Mouse (Mus musculus) forebrain, postnatal 0 days (tissue): ENCODE measurements around the gene Snx30. TPM values are rescaled to one million over a fixed set of nuclear protein-coding genes. Genes with fewer than 3 reads are reported as not detected.
A peak's percentile ranks its signal among the peaks of the same experiment; 100 is the strongest.

ENCODE experiments used
- ATAC-seq: fragments of 200-750 bp; cut with Nextera tagmentation; 2 replicates; pipeline ENCODE4 v1.8.0; 2017; ENCODE audit warnings: mild to moderate bottlenecking, moderate library complexity
- DNase-seq: peaks from one replicate; pipeline ENCODE4 v3.0.0-alpha.2; 2015
- H3K27ac ChIP-seq: fragments of 300-500 bp; sonication (generic); 2 replicates; pipeline ENCODE4 v1.5.1; 2014; ENCODE audit warnings: low read depth, mild to moderate bottlenecking, antibody characterized with exemption, low read length, moderate library complexity, mixed read lengths
- H3K27me3 ChIP-seq: fragments of 300-500 bp; sonication (generic); 2 replicates; pipeline ENCODE4 v1.6.1; 2014; ENCODE audit warnings: mild to moderate bottlenecking, low read length, mixed read lengths; ENCODE audit not compliant: insufficient read depth
- H3K36me3 ChIP-seq: fragments of 300-500 bp; sonication (generic); 2 replicates; pipeline ENCODE4 v1.6.1; 2014; ENCODE audit warnings: mild to moderate bottlenecking, moderate library complexity; ENCODE audit not compliant: insufficient read depth
- H3K4me1 ChIP-seq: fragments of 300-500 bp; sonication (generic); 2 replicates; pipeline ENCODE4 v1.6.1; 2014; ENCODE audit warnings: antibody characterized with exemption; ENCODE audit not compliant: insufficient read depth
- H3K4me2 ChIP-seq: fragments of 300-500 bp; sonication (generic); 2 replicates; pipeline ENCODE4 v1.6.1; 2014; ENCODE audit warnings: low read depth, mild to moderate bottlenecking, moderate library complexity
- H3K4me3 ChIP-seq: fragments of 300-500 bp; sonication (generic); 2 replicates; pipeline ENCODE4 v1.5.1; 2014; ENCODE audit warnings: low read depth, low read length, mixed read lengths
- H3K9ac ChIP-seq: fragments of 300-500 bp; sonication (generic); 2 replicates; pipeline ENCODE4 v1.6.1; 2014; ENCODE audit warnings: mild to moderate bottlenecking
- H3K9me3 ChIP-seq: fragments of 300-500 bp; sonication (generic); 2 replicates; pipeline ENCODE4 v1.6.1; 2016; ENCODE audit warnings: low read length
- CTCF ChIP-seq: sonication (generic); IDR thresholded peaks from 2 replicates; pipeline ENCODE4 v1.5.1; 2016; ENCODE audit warnings: antibody characterized with exemption, control low read depth, low read depth
- WGBS: fragments of 180-500 bp; shearing (Covaris S2); extraction: QIAGEN DNeasy Blood & Tissue Kit; methylation state at CpG from one replicate; pipeline ENCODE4 v1.1.7; 2014; 5-methylcytosine and 5-hydroxymethylcytosine counted together
- polyA plus RNA-seq: library from polyadenylated mRNA; unstranded; fragments of >200 nt; fragmentation: Nextera tagmentation; extraction: Ambion mirVana; gene quantifications from 2 replicates; pipeline ENCODE4 v1.2.1, GENCODE M21; 2015
- total RNA-seq: library from RNA; depleted of rRNA; stranded (reverse); fragments of >200 nt; gene quantifications from 2 replicates; pipeline ENCODE4 v1.2.3, GENCODE M21; 2014

Snx30 gene
- total and polyA plus RNA-seq, 2 experiments from 2014 or later, result 16.9 to 31.4 TPM

- no peak overlapping the region for H3K27ac ChIP-seq
- H3K9me3 ChIP-seq, result no peaks in the 10 kb centered on the region
- WGBS, result 77% methylated on average over 4 of the region's 4 CpGs
- H3K4me2 ChIP-seq, result no peak overlapping the region
- ATAC-seq, result no peak
- TF ChIP-seq CTCF, result no peak
- H3K36me3 ChIP-seq, result no peaks in the 10 kb centered on the region
- no peaks in the 10 kb centered on the region for H3K27me3 ChIP-seq
- no peak overlapping the region for H3K4me3 ChIP-seq
- DNase-seq, result no peak
- H3K9ac ChIP-seq, result no peak overlapping the region
- H3K4me1 ChIP-seq, result no peaks in the 10 kb centered on the region; the same call in 1 of the 2 replicates
Observed at GRCm38 (mm10) chr4:59815121-59815810, 9.6 kb downstream of the Snx30 start.

GRCm38 (mm10) chr4:59816016-59816415, 10.4 kb downstream of the Snx30 start:
- DNase-seq, result no peak
- WGBS, result 48% methylated on average over 5 of the region's 5 CpGs
- Histone ChIP-seq H3K9me3 (no peaks in the 10 kb centered on the region), H3K4me1 (no peaks in the 10 kb centered on the region; the same call in 1 of the 2 replicates), H3K27me3 (no peaks in the 10 kb centered on the region), H3K36me3 (no peaks in the 10 kb centered on the region), H3K4me2 (no peak overlapping the region), H3K27ac (no peak overlapping the region), H3K4me3 (no peak overlapping the region), H3K9ac (no peak overlapping the region)
- TF ChIP-seq CTCF, result no peak
- ATAC-seq, result no peak

GRCm38 (mm10) chr4:59816477-59816876, 10.8 kb downstream of the Snx30 start:
- Histone ChIP-seq H3K27me3 (no peaks in the 10 kb centered on the region), H3K27ac (no peak overlapping the region), H3K9ac (no peak overlapping the region), H3K4me2 (no peak overlapping the region), H3K4me3 (no peak overlapping the region), H3K36me3 (no peaks in the 10 kb centered on the region), H3K4me1 (no peaks in the 10 kb centered on the region; the same call in 1 of the 2 replicates), H3K9me3 (no peaks in the 10 kb centered on the region)
- DNase-seq (no peak), ATAC-seq (no peak)
- no peak for TF ChIP-seq CTCF
- 76% methylated on average over 9 of the region's 9 CpGs for WGBS

- Histone ChIP-seq H3K36me3 (no peaks in the 10 kb centered on the region), H3K4me1 (no peaks in the 10 kb centered on the region; the same call in 1 of the 2 replicates), H3K9ac (no peak overlapping the region), H3K4me2 (no peak overlapping the region), H3K4me3 (no peak overlapping the region), H3K27me3 (no peaks in the 10 kb centered on the region), H3K9me3 (no peaks in the 10 kb centered on the region), H3K27ac (no peak overlapping the region)
- TF ChIP-seq CTCF, result no peak
- no peak for DNase-seq
- ATAC-seq, result no peak
- WGBS, result 74% methylated on average over 5 of the region's 5 CpGs
Observed at GRCm38 (mm10) chr4:59817790-59818189, 12.2 kb downstream of the Snx30 start.

GRCm38 (mm10) chr4:59818498-59818897, 12.9 kb downstream of the Snx30 start:
- Histone ChIP-seq H3K4me2 (no peak overlapping the region), H3K36me3 (no peaks in the 10 kb centered on the region), H3K4me1 (no peaks in the 10 kb centered on the region; the same call in 1 of the 2 replicates), H3K4me3 (no peak overlapping the region), H3K27me3 (no peaks in the 10 kb centered on the region), H3K27ac (no peak overlapping the region), H3K9me3 (no peaks in the 10 kb centered on the region), H3K9ac (no peak overlapping the region)
- DNase-seq (no peak), ATAC-seq (no peak)
- 56% methylated on average over 10 of the region's 10 CpGs for WGBS
- no peak for TF ChIP-seq CTCF

- H3K9ac ChIP-seq, result no peak overlapping the region
- TF ChIP-seq CTCF, result no peak
- peak; percentile 30 for ATAC-seq
- 12% methylated on average over 7 of the region's 7 CpGs for WGBS
- no peaks in the 10 kb centered on the region; the same call in 1 of the 2 replicates for H3K4me1 ChIP-seq
- DNase-seq, result no peak
- H3K27ac ChIP-seq, result no peak overlapping the region
- no peaks in the 10 kb centered on the region for H3K36me3 ChIP-seq
- H3K4me3 ChIP-seq, result no peak overlapping the region
- H3K4me2 ChIP-seq, result no peak overlapping the region
- H3K27me3 ChIP-seq, result no peaks in the 10 kb centered on the region
- H3K9me3 ChIP-seq, result no peaks in the 10 kb centered on the region
Observed at GRCm38 (mm10) chr4:59819054-59819472, 13.4 kb downstream of the Snx30 start.

GRCm38 (mm10) chr4:59819477-59820022, 13.9 kb downstream of the Snx30 start:
- H3K27me3 ChIP-seq, result no peaks in the 10 kb centered on the region
- H3K9ac ChIP-seq, result no peak overlapping the region
- no peak overlapping the region for H3K4me3 ChIP-seq
- no peak overlapping the region for H3K27ac ChIP-seq
- TF ChIP-seq CTCF, result no peak
- ATAC-seq (peak; percentile 75), DNase-seq (peak; percentile 39)
- 14% methylated on average over 12 of the region's 12 CpGs for WGBS
- no peak overlapping the region for H3K4me2 ChIP-seq
- H3K36me3 ChIP-seq, result no peaks in the 10 kb centered on the region
- H3K4me1 ChIP-seq, result no peaks in the 10 kb centered on the region; the same call in 1 of the 2 replicates
- H3K9me3 ChIP-seq, result no peaks in the 10 kb centered on the region
